Mouse (Mus musculus) midbrain, embryonic 15.5 days (tissue): ENCODE results near the gene Cdh16. TPM values are rescaled to one million over a fixed set of nuclear protein-coding genes. Genes with fewer than 3 reads are reported as not detected.
A peak's percentile ranks its signal among the peaks of the same experiment; 100 is the strongest.
"Not testable (repeated sequence)": the region's sequence is repeated elsewhere in the genome, so short reads cannot be mapped to it uniquely, and the experiment has no call there.

Experiments
- ATAC-seq: fragments of 200-750 bp; cut with Nextera tagmentation; replicated peaks from 2 replicates; pipeline ENCODE4 v1.8.0; 2017; ENCODE audit warnings: moderate TSS enrichment
- H3K27ac ChIP-seq: fragments of 300-500 bp; sonication (generic); 2 replicates; pipeline ENCODE4 v1.5.1; 2015; ENCODE audit warnings: mild to moderate bottlenecking, inconsistent platforms
- H3K27me3 ChIP-seq: fragments of 300-500 bp; sonication (generic); replicated peaks from 2 replicates; pipeline ENCODE4 v1.6.1; 2015; ENCODE audit warnings: inconsistent platforms
- H3K36me3 ChIP-seq: fragments of 300-500 bp; sonication (generic); replicated peaks from 2 replicates; pipeline ENCODE4 v1.6.1; 2015; ENCODE audit warnings: inconsistent platforms
- H3K4me1 ChIP-seq: fragments of 300-500 bp; sonication (generic); 2 replicates; pipeline ENCODE4 v1.6.1; 2015; ENCODE audit warnings: inconsistent platforms
- H3K4me2 ChIP-seq: fragments of 300-500 bp; sonication (generic); 2 replicates; pipeline ENCODE4 v1.6.1; 2015; ENCODE audit warnings: inconsistent platforms, mild to moderate bottlenecking, moderate library complexity
- H3K4me3 ChIP-seq: fragments of 300-500 bp; sonication (generic); 2 replicates; pipeline ENCODE4 v1.5.1; 2015; ENCODE audit warnings: mild to moderate bottlenecking, inconsistent platforms
- H3K9ac ChIP-seq: fragments of 300-500 bp; sonication (generic); 2 replicates; pipeline ENCODE4 v1.6.1; 2015; ENCODE audit warnings: mild to moderate bottlenecking, inconsistent platforms
- H3K9me3 ChIP-seq: fragments of 300-500 bp; sonication (generic); 2 replicates; pipeline ENCODE4 v1.6.1; 2016; ENCODE audit warnings: inconsistent platforms
- WGBS: fragments of 180-500 bp; shearing (Covaris S2); methylation state at CpG from one replicate; pipeline ENCODE4 v1.1.7; 2015; ENCODE audit warnings: mixed read lengths; 5-methylcytosine and 5-hydroxymethylcytosine counted together
- polyA plus RNA-seq: library from polyadenylated mRNA; unstranded; fragments of >200 nt; fragmentation: Nextera tagmentation; extraction: Ambion mirVana; gene quantifications from 2 replicates; pipeline ENCODE4 v1.2.1, GENCODE M21; 2015

Cdh16 gene
- not detected in 2 replicates for polyA plus RNA-seq

- WGBS: 76% methylated on average over 6 of the region's 6 CpGs
- no peaks in the 10 kb centered on the region for H3K9me3 ChIP-seq
- ATAC-seq: no peak
- H3K4me2 ChIP-seq: no peak within 1 kb of the TSS
- H3K4me1 ChIP-seq: no peaks in the 10 kb centered on the region
- H3K36me3 ChIP-seq: no peaks in the 10 kb centered on the region
- no peaks in the 10 kb centered on the region for H3K27me3 ChIP-seq
- H3K4me3 ChIP-seq: no peak within 1 kb of the TSS
- H3K27ac ChIP-seq: no peak within 1 kb of the TSS
- no peak within 1 kb of the TSS for H3K9ac ChIP-seq
Observed at GRCm38 (mm10) chr8:104624161-104624560, at the start of gene Cdh16. TSS of gene Cdh16 (minus strand) at chr8:104624396.

- Histone ChIP-seq H3K9ac (no peak overlapping the region), H3K4me1 (no peaks in the 10 kb centered on the region), H3K9me3 (no peaks in the 10 kb centered on the region), H3K4me3 (no peak overlapping the region), H3K27me3 (peaks cover 4% of the 10 kb centered on the region; the same call in 1 of the 2 replicates), H3K4me2 (no peak overlapping the region), H3K27ac (no peak overlapping the region), H3K36me3 (no peaks in the 10 kb centered on the region)
- 83% methylated on average over 4 of the region's 4 CpGs for WGBS
- no peak for ATAC-seq
Observed at GRCm38 (mm10) chr8:104655614-104656013, 31.4 kb upstream of the Cdh16 start.

DNA sequence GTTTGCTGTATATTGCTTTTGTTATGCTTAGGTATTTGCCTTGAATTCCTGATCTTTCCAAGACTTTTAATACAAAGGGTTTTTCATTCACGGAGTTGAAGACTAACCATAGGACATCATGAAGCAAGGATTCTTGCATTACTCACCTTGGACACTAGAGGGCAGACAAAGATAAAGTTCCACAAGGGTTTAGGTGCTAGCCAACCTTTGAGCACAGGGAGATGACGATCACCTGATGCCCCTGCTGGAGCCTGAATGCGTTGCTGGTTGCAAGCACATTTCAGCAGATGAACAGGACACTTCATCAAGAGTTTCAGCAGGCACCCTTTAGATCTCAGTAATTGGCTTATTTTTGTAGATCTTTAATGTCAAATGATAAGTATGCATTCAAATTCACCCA, 30.8 kb upstream of the Cdh16 start:
- Histone ChIP-seq H3K27ac (no peak overlapping the region), H3K4me2 (no peak overlapping the region), H3K9ac (no peak overlapping the region), H3K4me3 (no peak overlapping the region), H3K36me3 (no peaks in the 10 kb centered on the region), H3K4me1 (no peaks in the 10 kb centered on the region), H3K27me3 (peaks cover 4% of the 10 kb centered on the region; the same call in 1 of the 2 replicates), H3K9me3 (no peaks in the 10 kb centered on the region)
- WGBS: under 1% methylated on average over 3 of the region's 3 CpGs
- peak; percentile 92 for ATAC-seq

GRCm38 (mm10) chr8:104644187-104644586, 20.0 kb upstream of the Cdh16 start:
- ATAC-seq, H3K9me3 ChIP-seq, H3K4me3 ChIP-seq, H3K27me3 ChIP-seq, H3K9ac ChIP-seq, H3K27ac ChIP-seq, H3K36me3 ChIP-seq, H3K4me2 ChIP-seq: not testable (repeated sequence)
- WGBS: 75% methylated on average over 3 of the region's 3 CpGs
- H3K4me1 ChIP-seq: peaks cover 20% of the 10 kb centered on the region

DNA sequence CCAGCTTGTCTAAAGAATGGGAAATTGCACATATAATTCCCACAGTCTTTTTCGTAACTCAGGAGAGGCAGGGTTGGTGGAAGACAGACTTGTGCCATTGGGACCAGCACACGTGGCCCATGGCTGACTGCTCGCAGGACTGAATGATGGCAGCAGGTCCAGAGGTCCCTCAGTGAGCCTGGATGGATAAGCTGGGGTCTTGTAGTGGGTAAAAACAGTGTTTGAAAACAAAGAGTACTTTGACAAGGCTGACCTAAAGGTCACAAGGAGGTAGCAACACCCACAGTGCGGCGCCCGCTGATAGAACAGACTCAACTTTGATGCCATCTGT, 18.1 kb upstream of the Cdh16 start:
- no peaks in the 10 kb centered on the region for H3K9me3 ChIP-seq
- peak overlapping the region; percentile 84 for H3K9ac ChIP-seq
- H3K36me3 ChIP-seq: 0 out of 2 replicates have a peak, but pooled peaks cover 7% of the 10 kb centered on the region
- H3K4me3 ChIP-seq: peak overlapping the region; percentile 93
- WGBS: 73% methylated on average over 6 of the region's 6 CpGs
- no peaks in the 10 kb centered on the region for H3K27me3 ChIP-seq
- peak overlapping the region; percentile 89 for H3K27ac ChIP-seq
- peak; percentile 48 for ATAC-seq
- peak overlapping the region; percentile 93 for H3K4me2 ChIP-seq
- peaks cover 20% of the 10 kb centered on the region for H3K4me1 ChIP-seq

DNA sequence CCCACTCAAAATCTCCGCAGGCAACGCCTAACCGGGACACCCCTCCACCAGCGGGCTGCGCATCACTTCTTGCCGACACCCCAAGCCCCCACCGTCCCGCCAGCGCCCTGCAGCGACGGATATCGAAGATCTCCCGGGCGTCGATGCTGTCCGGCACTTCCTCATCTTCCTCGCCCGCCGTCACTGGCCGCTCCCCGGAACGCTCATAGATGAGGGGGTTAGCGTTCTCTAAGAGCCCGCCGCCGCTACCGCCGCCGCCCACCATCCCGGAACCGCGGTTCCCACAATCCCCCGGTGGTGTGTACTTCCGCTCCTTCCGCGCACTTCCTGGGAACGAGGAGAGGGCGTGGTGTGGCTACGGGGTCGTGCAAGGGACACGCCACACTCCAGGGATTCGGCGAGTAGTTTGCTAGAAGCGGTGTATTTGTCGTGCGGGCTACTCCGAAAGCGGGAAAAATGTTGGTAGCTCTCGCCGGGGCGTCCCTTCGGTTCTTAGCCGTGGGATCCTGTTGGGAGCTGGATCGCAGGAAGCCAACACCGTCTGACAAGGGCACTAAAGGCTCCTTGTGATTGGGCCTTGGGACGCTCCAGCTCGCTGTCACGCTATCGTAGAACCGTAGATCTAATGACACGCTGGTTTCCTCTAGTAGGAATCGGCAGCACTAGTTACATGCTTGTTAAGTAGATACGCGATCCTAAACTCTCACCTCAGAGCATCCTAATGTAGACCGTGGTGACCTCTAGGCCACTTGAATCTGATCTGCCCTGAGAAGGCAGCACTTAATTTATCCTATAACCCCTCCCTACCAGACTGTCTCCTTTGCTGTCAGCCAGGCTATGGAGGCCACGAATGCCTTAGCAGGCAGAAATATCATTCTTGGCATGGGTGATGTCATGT, 17.5 kb upstream of the Cdh16 start, which contains the start of gene Ciao2b:
TSS of gene Ciao2b (minus strand) at position 540 of the 898 bp plus-strand sequence.
- WGBS: 1% methylated on average over 66 of the region's 66 CpGs
- H3K27me3 ChIP-seq: no peaks in the 10 kb centered on the region
- H3K4me3 ChIP-seq: peak within 1 kb of the TSS; percentile 93
- H3K9me3 ChIP-seq: no peaks in the 10 kb centered on the region
- 0 out of 2 replicates have a peak, but pooled peaks cover 7% of the 10 kb centered on the region for H3K36me3 ChIP-seq
- H3K4me1 ChIP-seq: peaks cover 20% of the 10 kb centered on the region
- H3K27ac ChIP-seq: peak within 1 kb of the TSS; percentile 89
- peak within 1 kb of the TSS; percentile 93 for H3K4me2 ChIP-seq
- peak within 1 kb of the TSS; percentile 84 for H3K9ac ChIP-seq
- peak; percentile 97 for ATAC-seq

DNA sequence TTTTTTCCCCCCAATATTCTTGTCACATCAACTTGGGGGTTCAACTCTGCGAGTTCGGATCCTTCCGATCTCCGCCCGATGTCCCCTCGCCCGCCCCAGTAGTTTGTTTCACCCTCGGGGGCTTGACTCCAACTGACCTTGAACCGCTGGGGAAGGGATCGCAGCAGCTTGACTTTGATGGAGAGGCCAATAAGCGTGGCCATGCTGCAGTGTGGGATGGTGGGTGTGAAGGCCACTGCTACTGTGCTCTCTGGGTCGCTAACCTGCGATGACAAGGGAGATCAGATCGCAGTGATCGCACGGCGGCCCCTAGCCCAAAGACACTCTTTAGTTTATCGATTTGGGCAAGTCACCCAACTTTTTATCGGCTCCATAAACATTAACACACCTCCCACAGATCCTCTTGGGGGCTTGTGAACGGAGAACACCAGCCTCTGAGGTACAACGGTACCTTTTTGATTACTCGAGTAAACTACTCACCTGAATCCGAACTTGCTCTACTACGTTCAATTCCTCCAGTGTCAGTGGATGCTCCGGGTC, 16.7 kb upstream of the Cdh16 start:
- Histone ChIP-seq H3K9me3 (no peaks in the 10 kb centered on the region), H3K4me3 (peak overlapping the region; percentile 93), H3K9ac (peak overlapping the region; percentile 84), H3K27me3 (no peaks in the 10 kb centered on the region), H3K27ac (no peak overlapping the region), H3K4me1 (peaks cover 20% of the 10 kb centered on the region), H3K4me2 (peak overlapping the region; percentile 93), H3K36me3 (0 out of 2 replicates have a peak, but pooled peaks cover 7% of the 10 kb centered on the region)
- 13% methylated on average over 25 of the region's 25 CpGs for WGBS
- peak; percentile 19; the same call in 1 of the 2 replicates for ATAC-seq

DNA sequence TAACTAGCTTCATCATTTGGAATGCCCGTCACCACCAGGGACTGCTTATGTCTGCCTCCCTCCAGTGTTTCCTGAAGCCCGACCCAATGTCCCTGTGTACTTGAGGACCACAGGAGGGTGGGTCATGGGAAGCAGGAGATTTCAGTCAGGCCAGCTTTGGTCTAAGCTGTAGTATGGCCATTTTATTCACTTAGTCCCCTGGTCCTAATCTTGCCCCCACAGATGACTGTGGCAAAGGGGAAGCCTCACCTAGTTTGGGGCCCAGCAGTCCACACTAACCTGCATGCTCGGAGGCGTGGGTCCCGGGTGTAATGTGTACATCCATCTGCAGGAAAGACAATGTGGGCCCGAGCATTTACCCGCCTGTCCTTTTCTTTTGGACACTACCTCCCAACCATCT, 16.0 kb upstream of the Cdh16 start:
- H3K4me3 ChIP-seq: peak overlapping the region; percentile 93
- peak overlapping the region; percentile 93 for H3K4me2 ChIP-seq
- peaks cover 20% of the 10 kb centered on the region for H3K4me1 ChIP-seq
- no peaks in the 10 kb centered on the region for H3K27me3 ChIP-seq
- H3K36me3 ChIP-seq: 0 out of 2 replicates have a peak, but pooled peaks cover 7% of the 10 kb centered on the region
- H3K27ac ChIP-seq: no peak overlapping the region
- H3K9me3 ChIP-seq: no peaks in the 10 kb centered on the region
- peak overlapping the region; percentile 84; the same call in 1 of the 2 replicates for H3K9ac ChIP-seq
- WGBS: 91% methylated on average over 7 of the region's 7 CpGs
- no peak for ATAC-seq

GRCm38 (mm10) chr8:104638010-104638409, 13.8 kb upstream of the Cdh16 start:
- H3K36me3 ChIP-seq: 0 out of 2 replicates have a peak, but pooled peaks cover 15% of the 10 kb centered on the region
- no peaks in the 10 kb centered on the region for H3K27me3 ChIP-seq
- peaks cover 20% of the 10 kb centered on the region for H3K4me1 ChIP-seq
- no peak overlapping the region for H3K4me2 ChIP-seq
- no peak overlapping the region for H3K4me3 ChIP-seq
- WGBS: 93% methylated on average over 6 of the region's 6 CpGs
- no peak overlapping the region for H3K27ac ChIP-seq
- H3K9ac ChIP-seq: no peak overlapping the region
- ATAC-seq: no peak
- no peaks in the 10 kb centered on the region for H3K9me3 ChIP-seq

DNA sequence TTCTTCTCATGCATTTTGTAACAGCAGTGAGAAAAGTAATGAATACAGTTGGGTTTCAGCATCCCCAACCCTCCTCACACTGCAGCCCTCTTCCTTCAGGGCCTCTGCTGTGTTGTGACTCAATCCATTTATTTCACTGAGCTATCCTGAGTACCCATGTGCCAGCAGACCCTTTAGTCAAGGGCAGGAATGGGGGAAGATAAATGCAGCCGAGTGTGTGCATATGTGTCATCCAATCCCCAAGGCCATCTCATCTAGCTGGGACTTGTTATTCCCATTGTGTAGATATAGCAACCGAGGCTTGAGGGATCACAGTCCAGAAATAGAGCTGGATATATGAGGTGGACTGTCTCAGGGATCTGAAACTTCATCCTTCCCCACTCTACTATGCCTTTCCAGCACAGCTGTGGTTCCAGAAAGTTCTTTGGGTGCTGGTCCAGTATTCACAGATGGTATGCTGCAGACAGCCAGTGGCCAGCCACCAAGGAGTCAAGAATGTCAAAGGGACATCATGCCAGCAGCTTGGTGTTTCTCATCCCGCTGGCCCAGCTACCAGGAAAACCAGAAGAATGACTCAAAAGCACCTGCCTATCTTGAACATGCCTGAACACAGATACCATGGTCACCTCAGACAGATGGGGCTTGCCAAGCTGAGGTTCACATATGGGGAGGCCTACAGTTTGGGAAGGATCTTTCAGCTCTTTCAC, 11.0 kb upstream of the Cdh16 start:
- Histone ChIP-seq H3K4me1 (peaks cover 14% of the 10 kb centered on the region), H3K27ac (no peak overlapping the region), H3K36me3 (0 out of 2 replicates have a peak, but pooled peaks cover 15% of the 10 kb centered on the region), H3K4me3 (no peak overlapping the region), H3K4me2 (no peak overlapping the region), H3K27me3 (no peaks in the 10 kb centered on the region), H3K9ac (no peak overlapping the region), H3K9me3 (no peaks in the 10 kb centered on the region)
- 92% methylated on average over 3 of the region's 3 CpGs for WGBS
- ATAC-seq: no peak

DNA sequence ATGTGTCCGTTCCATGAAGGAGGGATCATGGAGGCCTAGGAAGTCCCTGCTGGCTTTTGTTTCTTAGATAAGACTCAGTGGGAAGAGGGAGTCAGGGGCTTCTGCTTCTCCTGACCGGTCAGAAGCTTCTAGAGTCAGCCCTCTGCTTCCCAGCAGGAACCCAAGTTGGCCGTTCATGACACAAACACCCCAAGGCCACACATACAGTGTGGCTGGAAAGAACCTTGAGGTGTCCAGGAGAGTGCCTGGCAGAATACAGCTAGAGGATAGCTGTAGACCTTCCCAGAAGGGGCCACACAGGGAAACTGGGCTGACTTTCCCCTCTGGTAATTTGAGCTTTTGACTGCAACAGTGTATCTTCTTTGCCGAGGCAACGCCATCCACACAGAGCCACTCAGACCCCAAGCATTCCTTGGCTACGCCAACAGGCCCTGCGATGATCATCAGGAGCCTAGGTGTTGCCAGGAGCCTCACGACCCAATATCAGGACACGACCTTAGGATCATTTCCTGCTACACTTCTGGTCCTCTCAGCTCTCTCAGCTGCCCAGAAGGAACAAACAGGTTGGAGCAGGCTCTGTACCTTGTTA, 9.1 kb upstream of the Cdh16 start:
- no peaks in the 10 kb centered on the region for H3K9me3 ChIP-seq
- H3K4me1 ChIP-seq: peaks cover 12% of the 10 kb centered on the region
- 0 out of 2 replicates have a peak, but pooled peaks cover 8% of the 10 kb centered on the region for H3K36me3 ChIP-seq
- peaks cover 8% of the 10 kb centered on the region for H3K27me3 ChIP-seq
- H3K4me2 ChIP-seq: no peak overlapping the region
- no peak overlapping the region for H3K4me3 ChIP-seq
- 67% methylated on average over 9 of the region's 9 CpGs for WGBS
- H3K9ac ChIP-seq: no peak overlapping the region
- H3K27ac ChIP-seq: peak overlapping the region; percentile 45; the same call in 1 of the 2 replicates
- no peak for ATAC-seq
